Comparison of ENCODE assay signal across 8 mouse cellular contexts in genomic region chr11:58103344-58103653, GRCm38 (mm10). TPM values are rescaled to one million over a fixed set of nuclear protein-coding genes. Genes with fewer than 3 reads are reported as not detected.
A peak's percentile ranks its signal among the peaks of the same experiment; 100 is the strongest.
DNase-seq lines count a peak whose midpoint lies in the region; ATAC-seq and TF ChIP-seq lines count a peak whose summit lies in the region.

No protein-coding gene starts in this region.

- H3K4me1 ChIP-seq in brown adipose tissue, adult 24 weeks (ENCODE audit: control insufficient read depth, insufficient read depth, insufficient read length, low read length) = peaks cover 15% of the 10 kb centered on the region
- peaks cover 16% of the 10 kb centered on the region for H3K4me1 ChIP-seq in heart, embryonic 16.5 days (ENCODE audit: control insufficient read depth, insufficient read depth, low read length)
- H3K4me1 ChIP-seq in midbrain, embryonic 11.5 days (ENCODE audit: control insufficient read depth, insufficient read depth, low read length) = peaks cover 7% of the 10 kb centered on the region

- no peaks in the 10 kb centered on the region for H3K9me3 ChIP-seq in heart, embryonic 16.5 days (replicated peaks; ENCODE audit: control insufficient read depth, low read length)
- no peaks in the 10 kb centered on the region for H3K9me3 ChIP-seq in midbrain, embryonic 11.5 days (ENCODE audit: control insufficient read depth, low read length)

- no peaks in the 10 kb centered on the region for H3K27me3 ChIP-seq in heart, embryonic 16.5 days (ENCODE audit: control insufficient read depth, insufficient read depth, low read length)
- H3K27me3 ChIP-seq in midbrain, embryonic 11.5 days (ENCODE audit: control insufficient read depth, insufficient read depth, low read length) = no peaks in the 10 kb centered on the region; the same call in 1 of the 2 replicates

- H3K4me3 ChIP-seq in layer of hippocampus, adult 2 months = peak overlapping the region; percentile 72
- H3K4me3 ChIP-seq in brown adipose tissue, adult 24 weeks (ENCODE audit: insufficient read depth, low read depth, low read length) = peak overlapping the region; percentile 52
- peak overlapping the region; percentile 39 for H3K4me3 ChIP-seq in heart, embryonic 16.5 days (ENCODE audit: low read length)
- H3K4me3 ChIP-seq in midbrain, embryonic 11.5 days (ENCODE audit: low read depth, low read length) = peak overlapping the region; percentile 77

- ATAC-seq in heart, embryonic 16.5 days (replicated peaks; ENCODE audit: extremely low read depth, insufficient read depth, low FRiP score) = peak; percentile 11
- ATAC-seq in midbrain, embryonic 11.5 days (ENCODE audit: low FRiP score) = peak; percentile 60; the same call in 1 of the 2 replicates
- ATAC-seq in frontal cortex, adult (ENCODE audit: low TSS enrichment) = no peak; the same call in 1 of the 2 replicates

- DNase-seq in layer of hippocampus, adult 2 months (ENCODE audit: low spot score in 2 of 2) = no peak
- DNase-seq in layer of hippocampus, postnatal 36 days = no peak
- DNase-seq in midbrain, embryonic 11.5 days (ENCODE audit: low spot score, missing footprints) = no peak
- DNase-seq in urinary bladder, postnatal 36 days (ENCODE audit: low spot score in 2 of 2) = no peak
- no peak for DNase-seq in embryo, embryonic 10.5 days (ENCODE audit: low spot score)

- peak overlapping the region; percentile 93 for H3K27ac ChIP-seq in layer of hippocampus, adult 2 months
- H3K27ac ChIP-seq in brown adipose tissue, adult 24 weeks (replicated peaks; ENCODE audit: low read depth, low read length) = peak overlapping the region; percentile 86
- H3K27ac ChIP-seq in heart, embryonic 16.5 days (ENCODE audit: low read length) = peak overlapping the region; percentile 80
- H3K27ac ChIP-seq in midbrain, embryonic 11.5 days (ENCODE audit: low read depth, low read length) = no peak overlapping the region

- 58% methylated on average over 13 of the region's 13 CpGs for whole genome bisulfite sequencing in heart, embryonic 16.5 days
- WGBS in midbrain, embryonic 11.5 days = 59% methylated on average over 13 of the region's 13 CpGs

- no peak for TF ChIP-seq CTCF in layer of hippocampus, adult 2 months (conservative IDR thresholded peaks at IDR 0.05)

- H3K9ac ChIP-seq in heart, embryonic 16.5 days (ENCODE audit: low read length) = peak overlapping the region; percentile 69
- H3K9ac ChIP-seq in midbrain, embryonic 11.5 days (ENCODE audit: low read length) = peak overlapping the region; percentile 87

- peak overlapping the region; percentile 54 for H3K4me2 ChIP-seq in heart, embryonic 16.5 days (ENCODE audit: low read depth, low read length)
- H3K4me2 ChIP-seq in midbrain, embryonic 11.5 days = peak overlapping the region; percentile 47

- no peaks in the 10 kb centered on the region for H3K36me3 ChIP-seq in heart, embryonic 16.5 days (ENCODE audit: control insufficient read depth, insufficient read depth)
- no peaks in the 10 kb centered on the region for H3K36me3 ChIP-seq in midbrain, embryonic 11.5 days (ENCODE audit: control insufficient read depth, insufficient read depth, low read length)

RNA-seq across cellular contexts. Expression of gene Cnot8, which starts 0.7 kb away (rescaled TPM):
- 10 to 100 TPM; 56.0 to 57.7 TPM for total RNA-seq in layer of hippocampus, adult 2 months (2021)
- 10 to 100 TPM; 53.2 to 55.0 TPM for total RNA-seq in layer of hippocampus, postnatal 36 days (2021)
- 36.4 and 42.1 TPM in 2 replicates for polyA plus RNA-seq in brown adipose tissue, adult 24 weeks (2012; ENCODE audit: insufficient read depth, insufficient read length, missing spikeins)
- polyA plus RNA-seq in heart, embryonic 16.5 days (2015; fragmentation: Nextera tagmentation; extraction: Ambion mirVana) = 79.9 and 91.3 TPM in 2 replicates
- polyA plus RNA-seq in midbrain, embryonic 11.5 days (2014; fragmentation: Nextera tagmentation; extraction: Ambion mirVana) = 110 and 113 TPM in 2 replicates

RNA-seq across cellular contexts. Expression of gene Gm12248, which starts 10.4 kb away (rescaled TPM):
- not detected for total RNA-seq in layer of hippocampus, adult 2 months (2021)
- not detected for total RNA-seq in layer of hippocampus, postnatal 36 days (2021)
- not detected in 2 replicates for polyA plus RNA-seq in brown adipose tissue, adult 24 weeks (2012; ENCODE audit: insufficient read depth, insufficient read length, missing spikeins)
- polyA plus RNA-seq in heart, embryonic 16.5 days (2015; fragmentation: Nextera tagmentation; extraction: Ambion mirVana) = not detected in 2 replicates
- not detected in 2 replicates for polyA plus RNA-seq in midbrain, embryonic 11.5 days (2014; fragmentation: Nextera tagmentation; extraction: Ambion mirVana)
